Mouse (Mus musculus) hindbrain, embryonic 16.5 days (tissue): ENCODE measurements around the gene Os9. TPM values are rescaled to one million over a fixed set of nuclear protein-coding genes. Genes with fewer than 3 reads are reported as not detected.

Experiments
- ATAC-seq: fragments of 200-750 bp; cut with Nextera tagmentation; 2 replicates; pipeline ENCODE4 v1.8.0; 2017; ENCODE audit warnings: moderate TSS enrichment, moderate library complexity
- H3K27ac ChIP-seq: fragments of 300-500 bp; sonication (generic); 2 replicates; pipeline ENCODE4 v1.5.1; 2014; ENCODE audit warnings: low read depth, mild to moderate bottlenecking, control low read depth, low read length, moderate library complexity
- H3K27me3 ChIP-seq: fragments of 300-500 bp; sonication (generic); replicated peaks from 2 replicates; pipeline ENCODE4 v1.6.1; 2014; ENCODE audit warnings: low read length; ENCODE audit not compliant: control insufficient read depth, insufficient read depth
- H3K36me3 ChIP-seq: fragments of 300-500 bp; sonication (generic); 2 replicates; pipeline ENCODE4 v1.6.1; 2014; ENCODE audit warnings: mild to moderate bottlenecking, low read length, moderate library complexity, mixed read lengths; ENCODE audit not compliant: control insufficient read depth, insufficient read depth
- H3K4me1 ChIP-seq: fragments of 300-500 bp; sonication (generic); 2 replicates; pipeline ENCODE4 v1.6.1; 2014; ENCODE audit warnings: low read depth, low read length; ENCODE audit not compliant: control insufficient read depth, insufficient read depth
- H3K4me2 ChIP-seq: fragments of 300-500 bp; sonication (generic); 2 replicates; pipeline ENCODE4 v1.6.1; 2014; ENCODE audit warnings: mild to moderate bottlenecking, low read length, control low read depth, moderate library complexity
- H3K4me3 ChIP-seq: fragments of 300-500 bp; sonication (generic); 2 replicates; pipeline ENCODE4 v1.5.1; 2014; ENCODE audit warnings: mild to moderate bottlenecking, low read length, control low read depth, moderate library complexity
- H3K9ac ChIP-seq: fragments of 300-500 bp; sonication (generic); 2 replicates; pipeline ENCODE4 v1.6.1; 2014; ENCODE audit warnings: low read depth, mild to moderate bottlenecking, control low read depth, low read length, moderate library complexity
- H3K9me3 ChIP-seq: fragments of 300-500 bp; sonication (generic); 2 replicates; pipeline ENCODE4 v1.6.1; 2014; ENCODE audit warnings: mild to moderate bottlenecking, low read length, moderate library complexity; ENCODE audit not compliant: control insufficient read depth
- WGBS: fragments of 180-500 bp; shearing (Covaris S2); extraction: QIAGEN DNeasy Blood & Tissue Kit; methylation state at CpG from one replicate; pipeline ENCODE4 v1.1.7; 2014; 5-methylcytosine and 5-hydroxymethylcytosine counted together
- polyA plus RNA-seq: library from polyadenylated mRNA; unstranded; fragments of >200 nt; fragmentation: Nextera tagmentation; extraction: Ambion mirVana; gene quantifications from 2 replicates; pipeline ENCODE4 v1.2.1, GENCODE M21; 2015

Os9 gene
- polyA plus RNA-seq = 135 and 138 TPM in 2 replicates

GRCm38 (mm10) chr10:127121066-127121477 lies at the start of gene Os9:
Os9 (minus strand) TSS chr10:127121131.
- 0% methylated on average over 19 of the region's 19 CpGs for WGBS
- Histone ChIP-seq H3K4me2 (peak within 1 kb of the TSS; percentile 96), H3K4me1 (peaks cover 18% of the 10 kb centered on the region), H3K9me3 (no peaks in the 10 kb centered on the region), H3K9ac (peak within 1 kb of the TSS; percentile 81), H3K4me3 (peak within 1 kb of the TSS; percentile 81), H3K27me3 (no peaks in the 10 kb centered on the region), H3K36me3 (peaks cover 17% of the 10 kb centered on the region), H3K27ac (peak within 1 kb of the TSS; percentile 66)
- peak; percentile 96 for ATAC-seq

GRCm38 (mm10) chr10:127170002-127170401 lies 49.1 kb upstream of the Os9 start:
- H3K27ac ChIP-seq = no peak overlapping the region
- whole genome bisulfite sequencing = 5% methylated on average over 22 of the region's 22 CpGs
- H3K4me3 ChIP-seq = no peak overlapping the region
- H3K27me3 ChIP-seq = peaks cover 11% of the 10 kb centered on the region; the same call in 1 of the 2 replicates
- H3K9me3 ChIP-seq = no peaks in the 10 kb centered on the region
- H3K9ac ChIP-seq = no peak overlapping the region
- no peaks in the 10 kb centered on the region for H3K36me3 ChIP-seq
- H3K4me2 ChIP-seq = peak overlapping the region; percentile 48; the same call in 1 of the 2 replicates
- ATAC-seq = no peak
- peaks cover 17% of the 10 kb centered on the region for H3K4me1 ChIP-seq

DNA sequence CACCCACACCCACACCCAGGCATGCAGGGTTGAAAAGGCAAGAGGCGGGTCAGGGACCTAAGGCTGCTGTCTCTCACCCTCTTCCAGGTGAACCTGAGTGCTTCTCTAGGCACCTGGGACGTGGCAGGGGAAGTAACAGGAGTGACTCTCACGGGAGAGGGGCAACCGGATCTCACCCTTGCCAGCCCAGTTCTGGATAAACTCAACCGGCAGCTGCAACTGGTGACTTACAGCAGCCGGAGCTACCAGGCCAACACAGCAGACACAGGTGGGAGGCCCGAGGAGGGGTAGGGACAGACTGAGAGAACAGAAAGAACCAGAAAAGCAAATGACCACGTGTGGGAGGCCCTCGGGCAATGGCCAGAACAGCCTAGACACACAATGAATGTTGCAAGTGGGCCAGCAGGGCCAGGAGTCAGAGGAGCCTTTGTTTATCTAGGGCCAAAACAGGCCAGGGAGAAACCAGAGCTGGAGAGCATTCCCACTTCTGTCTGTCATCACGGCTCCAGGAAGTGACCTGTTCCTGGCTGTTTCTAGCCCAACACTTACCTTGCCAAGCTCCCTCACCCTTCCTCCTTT lies 46.8 kb upstream of the Os9 start:
- H3K4me2 ChIP-seq = peak overlapping the region; percentile 91
- peaks cover 12% of the 10 kb centered on the region; the same call in 1 of the 2 replicates for H3K27me3 ChIP-seq
- H3K27ac ChIP-seq = no peak overlapping the region
- peaks cover 22% of the 10 kb centered on the region for H3K4me1 ChIP-seq
- H3K9me3 ChIP-seq = no peaks in the 10 kb centered on the region
- H3K36me3 ChIP-seq = no peaks in the 10 kb centered on the region
- 57% methylated on average over 10 of the region's 10 CpGs for WGBS
- H3K9ac ChIP-seq = no peak overlapping the region
- ATAC-seq = no peak
- H3K4me3 ChIP-seq = no peak overlapping the region

- Histone ChIP-seq H3K27ac (peak overlapping the region; percentile 94), H3K9me3 (no peaks in the 10 kb centered on the region), H3K4me3 (peak overlapping the region; percentile 86), H3K4me2 (peak overlapping the region; percentile 91), H3K9ac (peak overlapping the region; percentile 98), H3K27me3 (peaks cover 12% of the 10 kb centered on the region; the same call in 1 of the 2 replicates), H3K4me1 (peaks cover 22% of the 10 kb centered on the region), H3K36me3 (no peaks in the 10 kb centered on the region)
- ATAC-seq = no peak
- 22% methylated on average over 15 of the region's 15 CpGs for WGBS
Observed at GRCm38 (mm10) chr10:127166771-127167613, 46.1 kb upstream of the Os9 start.

- Histone ChIP-seq H3K4me3 (peak overlapping the region; percentile 86), H3K4me2 (peak overlapping the region; percentile 91), H3K27me3 (peaks cover 6% of the 10 kb centered on the region; the same call in 1 of the 2 replicates), H3K36me3 (no peaks in the 10 kb centered on the region), H3K27ac (peak overlapping the region; percentile 94; the same call in 1 of the 2 replicates), H3K9ac (peak overlapping the region; percentile 98), H3K9me3 (no peaks in the 10 kb centered on the region), H3K4me1 (peaks cover 22% of the 10 kb centered on the region)
- no peak for ATAC-seq
- 2% methylated on average over 11 of the region's 11 CpGs for WGBS
Observed at GRCm38 (mm10) chr10:127166404-127166715, 45.4 kb upstream of the Os9 start.

GRCm38 (mm10) chr10:127165654-127166403 lies 44.9 kb upstream of the Os9 start:
- no peaks in the 10 kb centered on the region for H3K9me3 ChIP-seq
- H3K4me1 ChIP-seq = peaks cover 22% of the 10 kb centered on the region
- peak overlapping the region; percentile 91 for H3K4me2 ChIP-seq
- no peaks in the 10 kb centered on the region for H3K36me3 ChIP-seq
- H3K4me3 ChIP-seq = peak overlapping the region; percentile 86
- H3K27ac ChIP-seq = peak overlapping the region; percentile 94
- peaks cover 3% of the 10 kb centered on the region; the same call in 1 of the 2 replicates for H3K27me3 ChIP-seq
- peak overlapping the region; percentile 98 for H3K9ac ChIP-seq
- under 1% methylated on average over 56 of the region's 56 CpGs for WGBS
- peak; percentile 57 for ATAC-seq

GRCm38 (mm10) chr10:127165354-127165653 lies 44.4 kb upstream of the Os9 start:
- Histone ChIP-seq H3K4me1 (peaks cover 21% of the 10 kb centered on the region), H3K36me3 (no peaks in the 10 kb centered on the region), H3K4me3 (peak overlapping the region; percentile 86), H3K27ac (peak overlapping the region; percentile 94), H3K9ac (peak overlapping the region; percentile 98), H3K9me3 (no peaks in the 10 kb centered on the region), H3K27me3 (peaks cover 3% of the 10 kb centered on the region; the same call in 1 of the 2 replicates), H3K4me2 (peak overlapping the region; percentile 91)
- WGBS = under 1% methylated on average over 32 of the region's 42 CpGs
- peak; percentile 58 for ATAC-seq

DNA sequence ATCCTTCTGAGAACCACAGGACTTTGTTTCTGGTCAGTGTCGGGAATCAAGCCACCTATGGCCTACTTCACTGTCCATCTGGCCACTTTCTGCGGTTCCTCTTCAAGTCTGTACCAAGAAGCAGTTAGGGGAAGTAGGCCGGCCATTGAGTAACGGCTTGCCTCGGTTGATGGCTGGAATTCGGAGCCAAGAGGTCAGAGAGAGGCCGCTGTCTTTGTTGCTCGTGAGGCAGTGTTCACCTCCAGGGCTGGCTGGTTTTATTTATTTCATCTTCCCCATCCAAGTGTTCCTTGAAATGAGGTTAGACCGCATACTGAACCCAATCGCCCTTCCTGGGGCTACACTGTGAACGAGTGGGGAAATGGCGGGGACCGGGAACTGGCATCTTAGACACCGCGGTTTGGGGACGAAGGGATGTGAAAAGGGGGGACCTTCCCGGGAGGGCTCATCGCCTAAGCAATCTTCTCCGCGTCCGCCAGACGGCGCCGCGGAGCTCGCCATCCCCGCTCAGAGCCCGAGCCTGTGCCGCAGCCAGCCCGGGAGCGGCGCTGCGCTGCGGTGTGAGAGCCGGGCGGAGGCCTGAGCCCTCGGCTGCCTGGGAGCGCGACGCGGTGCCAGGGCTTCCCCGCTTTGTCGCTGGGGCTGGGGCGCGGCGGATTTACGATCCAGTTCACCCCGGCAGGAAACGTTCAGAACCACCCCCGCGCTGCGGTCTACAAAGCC lies 43.9 kb upstream of the Os9 start, which contains the start of gene B4galnt1:
B4galnt1 (plus strand) TSS at position 595 of the 723 bp plus-strand sequence.
- Histone ChIP-seq H3K36me3 (no peaks in the 10 kb centered on the region), H3K27ac (peak within 1 kb of the TSS; percentile 94), H3K4me1 (peaks cover 16% of the 10 kb centered on the region), H3K9me3 (no peaks in the 10 kb centered on the region), H3K4me2 (peak within 1 kb of the TSS; percentile 91), H3K4me3 (peak within 1 kb of the TSS; percentile 86), H3K27me3 (peaks cover 3% of the 10 kb centered on the region; the same call in 1 of the 2 replicates), H3K9ac (peak within 1 kb of the TSS; percentile 98)
- 2% methylated on average over 44 of the region's 52 CpGs for WGBS
- peak; percentile 91 for ATAC-seq
